Mouse (Mus musculus) midbrain, postnatal 0 days (tissue): ENCODE measurements around the gene Parp6. TPM values are rescaled to one million over a fixed set of nuclear protein-coding genes. Genes with fewer than 3 reads are reported as not detected.

Source experiments
- ATAC-seq: fragments of 200-750 bp; cut with Nextera tagmentation; 2 replicates; pipeline ENCODE4 v1.8.0; 2017; ENCODE audit warnings: moderate number of reproducible peaks, mild to moderate bottlenecking, moderate TSS enrichment, moderate library complexity; ENCODE audit not compliant: low FRiP score
- DNase-seq: peaks from one replicate; pipeline ENCODE4 v3.0.0-alpha.2; 2015; ENCODE audit warnings: low spot score
- H3K27ac ChIP-seq: fragments of 300-500 bp; sonication (generic); 2 replicates; pipeline ENCODE4 v1.5.1; 2014; ENCODE audit warnings: low read depth, mild to moderate bottlenecking, low read length, mixed read lengths
- H3K27me3 ChIP-seq: fragments of 300-500 bp; sonication (generic); 2 replicates; pipeline ENCODE4 v1.6.1; 2014; ENCODE audit warnings: low read length, control low read depth, mixed read lengths; ENCODE audit not compliant: insufficient read depth
- H3K36me3 ChIP-seq: fragments of 300-500 bp; sonication (generic); 2 replicates; pipeline ENCODE4 v1.6.1; 2014; ENCODE audit warnings: low read length, control low read depth, mixed read lengths; ENCODE audit not compliant: insufficient read depth
- H3K4me1 ChIP-seq: fragments of 300-500 bp; sonication (generic); 2 replicates; pipeline ENCODE4 v1.6.1; 2014; ENCODE audit warnings: mild to moderate bottlenecking, control low read depth, antibody characterized with exemption, low read length, mixed read lengths; ENCODE audit not compliant: insufficient read depth
- H3K4me2 ChIP-seq: fragments of 300-500 bp; sonication (generic); 2 replicates; pipeline ENCODE4 v1.6.1; 2014; ENCODE audit warnings: low read depth, mild to moderate bottlenecking, low read length, mixed read lengths; ENCODE audit not compliant: poor library complexity, severe bottlenecking
- H3K4me3 ChIP-seq: fragments of 300-500 bp; sonication (generic); 2 replicates; pipeline ENCODE4 v1.5.1; 2014; ENCODE audit warnings: low read depth, mild to moderate bottlenecking, low read length, moderate library complexity
- H3K9ac ChIP-seq: fragments of 300-500 bp; sonication (generic); replicated peaks from 2 replicates; pipeline ENCODE4 v1.6.1; 2014; ENCODE audit warnings: mild to moderate bottlenecking, low read length, moderate library complexity, mixed read lengths; ENCODE audit not compliant: poor library complexity, severe bottlenecking
- H3K9me3 ChIP-seq: fragments of 300-500 bp; sonication (generic); 2 replicates; pipeline ENCODE4 v1.6.1; 2016; ENCODE audit warnings: low read length, control low read depth
- CTCF ChIP-seq: IDR thresholded peaks from 2 replicates; pipeline ENCODE4 v1.5.1; 2016; ENCODE audit warnings: antibody characterized with exemption, mild to moderate bottlenecking
- WGBS: fragments of 180-500 bp; shearing (Covaris S2); extraction: QIAGEN DNeasy Blood & Tissue Kit; methylation state at CpG from one replicate; pipeline ENCODE4 v1.1.7; 2014; 5-methylcytosine and 5-hydroxymethylcytosine counted together
- polyA plus RNA-seq: library from polyadenylated mRNA; unstranded; fragments of >200 nt; fragmentation: Nextera tagmentation; extraction: Ambion mirVana; gene quantifications from 2 replicates; pipeline ENCODE4 v1.2.1, GENCODE M21; 2015
- total RNA-seq: library from RNA; depleted of rRNA; stranded (reverse); fragments of >200 nt; gene quantifications from 2 replicates; pipeline ENCODE4 v1.2.3, GENCODE M21; 2014

Gene Parp6
- total and polyA plus RNA-seq, 2 experiments from 2014 or later: 136 to 170 TPM

DNA sequence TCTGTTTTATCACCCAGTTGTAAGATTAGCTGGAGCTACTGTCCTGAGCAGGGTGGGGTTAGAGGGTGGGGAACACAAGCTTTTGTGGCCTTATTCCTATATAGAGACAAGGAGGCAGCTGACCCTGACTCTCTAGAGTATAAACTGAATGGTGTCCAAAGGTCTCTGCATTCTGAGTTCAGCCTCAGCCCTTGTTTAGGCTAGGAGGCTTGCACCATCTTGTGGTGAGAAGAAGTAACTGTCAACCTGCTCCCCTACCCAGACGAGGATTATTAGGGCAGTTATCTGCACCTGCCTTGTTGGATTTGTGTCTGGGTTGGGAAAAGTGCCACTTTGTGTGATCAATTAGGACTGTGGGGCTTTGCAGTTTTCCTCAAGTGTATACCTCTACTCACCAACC, 61.2 kb downstream of the Parp6 start:
- H3K36me3 ChIP-seq: peaks cover 34% of the 10 kb centered on the region
- 0 out of 2 replicates have a peak, but pooled peaks have one; percentile 38 for ATAC-seq

DNA sequence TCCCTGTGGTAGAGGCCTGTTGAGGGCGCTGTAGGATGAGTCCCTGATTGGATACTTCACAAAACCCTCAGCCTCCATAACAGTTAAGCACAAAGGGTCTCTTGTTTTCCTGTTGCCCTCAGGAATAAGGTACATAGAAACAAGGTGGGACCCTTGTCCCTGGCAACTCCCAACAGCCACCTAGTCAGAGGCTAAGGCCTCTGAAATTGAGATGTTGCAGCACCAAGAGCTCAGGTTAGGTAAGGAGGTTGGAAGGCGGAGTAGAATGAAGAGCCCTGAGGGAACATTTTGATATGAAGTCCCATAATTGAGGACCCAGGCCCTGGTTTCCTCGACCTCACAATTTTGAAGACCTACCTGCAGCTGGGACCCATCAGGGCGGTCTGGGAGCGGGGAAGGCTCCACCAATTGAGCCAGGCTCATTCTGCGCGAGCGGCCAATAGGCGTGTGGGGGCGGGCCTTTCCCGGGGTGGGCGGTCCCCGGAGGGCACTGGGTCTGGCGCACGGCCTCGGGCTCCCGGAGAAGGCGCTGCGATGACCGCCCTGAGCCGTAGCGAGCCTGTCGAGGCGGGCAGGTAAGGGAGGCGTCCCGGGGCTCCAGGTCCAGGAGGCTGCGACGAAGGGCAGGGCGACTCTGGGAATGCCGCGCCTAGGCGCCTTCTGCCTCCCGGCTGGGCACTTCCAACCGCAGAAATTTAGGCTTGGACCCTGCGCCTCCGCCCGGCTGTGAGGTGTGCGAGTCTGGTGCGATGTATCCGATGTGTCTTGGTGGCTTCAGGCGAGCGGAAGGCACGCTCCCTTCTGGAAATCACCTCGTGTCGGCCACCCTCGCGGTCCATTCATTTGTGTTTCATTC, 62.8 kb downstream of the Parp6 start, which contains the start of gene Gramd2:
TSS of gene Gramd2 (plus strand) at position 467 of the 856 bp plus-strand sequence.
- Histone ChIP-seq H3K36me3 (peaks cover 21% of the 10 kb centered on the region), H3K27ac (peak within 1 kb of the TSS; percentile 55), H3K4me1 (peaks cover 4% of the 10 kb centered on the region; the same call in 1 of the 2 replicates), H3K4me3 (peak within 1 kb of the TSS; percentile 54), H3K9ac (peak within 1 kb of the TSS; percentile 64), H3K9me3 (no peaks in the 10 kb centered on the region), H3K27me3 (no peaks in the 10 kb centered on the region), H3K4me2 (peak within 1 kb of the TSS; percentile 84)
- peak; percentile 86 for DNase-seq
- ATAC-seq: peak; percentile 87
- peak; percentile 19; the same call in 1 of the 2 replicates for TF ChIP-seq CTCF
- WGBS: 2% methylated on average over 47 of the region's 47 CpGs

More for the DNA sequence above, 61.2 kb downstream of the Parp6 start:
- TF ChIP-seq CTCF: peak; percentile 85
- Histone ChIP-seq H3K27me3 (no peaks in the 10 kb centered on the region), H3K9me3 (no peaks in the 10 kb centered on the region), H3K4me2 (no peak overlapping the region), H3K4me3 (no peak overlapping the region), H3K4me1 (peaks cover 4% of the 10 kb centered on the region; the same call in 1 of the 2 replicates), H3K27ac (no peak overlapping the region), H3K9ac (no peak overlapping the region)
- 14% methylated on average over 1 of the region's 1 CpGs for WGBS
- DNase-seq: peak; percentile 71

DNA sequence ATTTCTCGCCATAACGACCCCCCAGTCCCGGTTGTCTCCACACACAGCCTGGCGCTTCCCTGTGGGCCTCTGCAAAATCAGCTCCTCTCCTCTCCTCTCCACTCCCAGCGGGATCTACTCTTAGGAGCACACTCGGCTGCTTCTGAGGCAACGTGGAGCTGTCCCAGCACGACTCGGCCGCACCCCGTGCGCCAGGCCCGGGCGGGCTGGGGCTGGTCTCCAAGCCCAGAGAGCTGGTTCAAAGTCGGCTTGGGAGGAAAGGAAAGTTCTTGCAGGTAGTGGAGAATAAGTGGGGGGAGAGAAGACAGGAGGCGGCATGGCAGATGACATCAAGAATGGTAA, 63.4 kb downstream of the Parp6 start:
- peaks cover 15% of the 10 kb centered on the region for H3K36me3 ChIP-seq
- 9% methylated on average over 16 of the region's 16 CpGs for WGBS
- H3K9ac ChIP-seq: peak overlapping the region; percentile 64
- peak; percentile 31; the same call in 1 of the 2 replicates for ATAC-seq
- TF ChIP-seq CTCF: no peak
- no peaks in the 10 kb centered on the region for H3K27me3 ChIP-seq
- peak overlapping the region; percentile 84 for H3K4me2 ChIP-seq
- DNase-seq: no peak
- H3K27ac ChIP-seq: no peak overlapping the region; the same call in 1 of the 2 replicates
- no peaks in the 10 kb centered on the region for H3K9me3 ChIP-seq
- peaks cover 4% of the 10 kb centered on the region; the same call in 1 of the 2 replicates for H3K4me1 ChIP-seq
- peak overlapping the region; percentile 54 for H3K4me3 ChIP-seq

DNA sequence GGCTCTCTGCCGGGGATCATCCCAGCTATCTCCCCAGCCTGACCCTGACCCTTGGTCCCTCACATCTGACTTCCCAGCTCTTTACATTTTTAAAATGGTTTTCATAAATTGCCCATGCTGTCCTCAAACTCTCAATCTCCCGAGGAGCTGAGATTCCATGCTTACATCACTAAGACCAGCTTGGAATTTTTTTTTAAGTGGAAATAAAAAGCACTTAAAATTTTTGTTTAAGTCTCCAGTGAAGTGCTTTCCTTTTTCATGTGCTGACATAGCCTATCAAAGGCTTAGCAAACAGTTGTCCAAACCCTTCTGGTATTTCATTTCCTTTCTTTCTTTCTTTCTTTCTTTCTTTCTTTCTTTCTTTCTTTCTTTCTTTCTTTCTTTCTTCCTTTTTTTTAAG, 66.9 kb downstream of the Parp6 start:
- 86% methylated on average over 2 of the region's 2 CpGs for WGBS
- no peak overlapping the region for H3K4me2 ChIP-seq
- no peaks in the 10 kb centered on the region for H3K9me3 ChIP-seq
- H3K27ac ChIP-seq: no peak overlapping the region
- DNase-seq (no peak), ATAC-seq (no peak)
- no peak for TF ChIP-seq CTCF
- no peak overlapping the region for H3K9ac ChIP-seq
- peaks cover 4% of the 10 kb centered on the region; the same call in 1 of the 2 replicates for H3K4me1 ChIP-seq
- H3K27me3 ChIP-seq: no peaks in the 10 kb centered on the region
- no peak overlapping the region for H3K4me3 ChIP-seq
- H3K36me3 ChIP-seq: no peaks in the 10 kb centered on the region

DNA sequence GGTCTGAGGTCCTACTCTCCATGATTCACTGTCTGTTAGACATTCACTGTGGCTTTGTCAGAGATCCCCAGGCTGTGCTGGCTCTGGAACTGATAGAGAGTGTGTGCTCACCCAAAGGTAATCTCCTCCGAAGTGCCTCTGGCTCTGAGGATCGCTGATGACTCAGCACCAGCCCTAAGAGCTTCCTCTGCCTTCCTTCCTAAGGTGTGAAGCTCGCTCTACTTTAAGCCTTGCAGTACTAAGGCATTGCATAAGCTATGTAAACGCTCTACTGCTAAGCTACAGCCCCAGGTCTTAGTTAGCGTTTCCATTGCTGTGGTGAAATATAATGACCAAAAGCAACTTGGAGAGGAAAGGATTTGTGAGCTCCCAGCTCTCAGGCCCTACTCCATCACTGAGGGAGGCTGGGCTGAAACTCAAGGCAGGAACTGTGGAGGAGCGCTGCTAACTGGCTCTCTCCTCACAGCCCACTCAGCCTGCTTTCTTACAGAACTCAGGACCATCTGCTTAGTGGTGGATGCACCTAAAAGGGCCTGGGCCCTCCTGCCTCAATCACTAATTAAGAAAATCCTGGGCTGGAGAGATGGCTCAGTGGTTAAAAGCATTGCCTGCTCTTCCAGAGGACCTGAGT, 70.4 kb downstream of the Parp6 start:
- Histone ChIP-seq H3K27me3 (no peaks in the 10 kb centered on the region), H3K36me3 (no peaks in the 10 kb centered on the region), H3K4me3 (no peak overlapping the region), H3K27ac (no peak overlapping the region), H3K9ac (no peak overlapping the region), H3K4me2 (no peak overlapping the region), H3K9me3 (no peaks in the 10 kb centered on the region), H3K4me1 (peaks cover 7% of the 10 kb centered on the region)
- DNase-seq: no peak
- 37% methylated on average over 6 of the region's 6 CpGs for WGBS
- ATAC-seq: no peak
- TF ChIP-seq CTCF: no peak
